Mouse (Mus musculus) MEL (cell line): Measurements from ENCODE around the gene Fhl5.
"Not testable (repeated sequence)": the region's sequence is repeated elsewhere in the genome, so short reads cannot be mapped to it uniquely, and the experiment has no call there.

ENCODE experiments used
- CHD1 ChIP-seq: IDR thresholded peaks from 2 replicates; pipeline ENCODE4 v1.6.1; 2012; ENCODE audit warnings: low read depth, mild to moderate bottlenecking, inconsistent platforms, low read length, improper control_type of control experiment
- CTCF ChIP-seq, 3 experiments: IDR thresholded peaks in 2 of 3; conservative IDR thresholded peaks in 1 of 3; 2 replicates each; pipeline ENCODE4 v1.5.1; 2011 to 2012; ENCODE audit warnings: low read length in 3 of 3, low read depth in 2 of 3, mild to moderate bottlenecking in 2 of 3, improper control_type of control experiment in 1 of 3, inconsistent platforms in 1 of 3, mixed read lengths in 1 of 3, moderate library complexity in 1 of 3; ENCODE audit not compliant: control insufficient read depth in 1 of 3, insufficient read depth in 1 of 3, poor library complexity in 1 of 3, severe bottlenecking in 1 of 3
- ELF1 ChIP-seq: IDR thresholded peaks from 2 replicates; pipeline ENCODE4 v1.6.1; 2014; ENCODE audit warnings: low read depth, mild to moderate bottlenecking, inconsistent platforms, low read length, improper control_type of control experiment, moderate library complexity
- EP300 ChIP-seq, 2 experiments: IDR thresholded peaks; 2 replicates each; pipeline ENCODE4 v1.6.1; 2011; ENCODE audit warnings: improper control_type of control experiment in 2 of 2, low read length in 2 of 2, low read depth in 1 of 2, mild to moderate bottlenecking in 1 of 2
- MYC ChIP-seq: IDR thresholded peaks from 2 replicates; pipeline ENCODE4 v1.6.1; 2011; ENCODE audit warnings: low read depth, mild to moderate bottlenecking, low read length, improper control_type of control experiment, moderate library complexity
- POLR2A ChIP-seq, 2 experiments: IDR thresholded peaks; 2 replicates each; pipeline ENCODE4 v1.6.1; 2011 to 2012; ENCODE audit warnings: low read length in 2 of 2, mild to moderate bottlenecking in 2 of 2, control low read depth in 1 of 2, improper control_type of control experiment in 1 of 2, low read depth in 1 of 2, moderate library complexity in 1 of 2; ENCODE audit not compliant: control insufficient read depth in 1 of 2, insufficient read depth in 1 of 2, poor library complexity in 1 of 2
- POLR2AphosphoS2 ChIP-seq: IDR thresholded peaks from 2 replicates; pipeline ENCODE4 v1.6.1; 2011; ENCODE audit warnings: low read length, improper control_type of control experiment
- TCF12 ChIP-seq: IDR thresholded peaks from 2 replicates; pipeline ENCODE4 v1.6.1; 2014; ENCODE audit warnings: low read depth, mild to moderate bottlenecking, inconsistent platforms, low read length, improper control_type of control experiment, moderate library complexity
- USF1 ChIP-seq: IDR thresholded peaks from 2 replicates; pipeline ENCODE4 v1.6.1; 2014; ENCODE audit warnings: low read depth, mild to moderate bottlenecking, inconsistent platforms, low read length, improper control_type of control experiment, moderate library complexity
- ZC3H11A ChIP-seq: IDR thresholded peaks from 2 replicates; pipeline ENCODE4 v1.6.1; 2012; ENCODE audit warnings: low read depth, mild to moderate bottlenecking, inconsistent platforms, low read length, improper control_type of control experiment

GRCm38 (mm10) chr4:25233767-25234166 lies 8.9 kb downstream of the Fhl5 start:
- not testable (repeated sequence) for TF ChIP-seq POLR2A (IDR thresholded peaks at IDR 0.05; ENCODE audit: control insufficient read depth in 1 of 2, insufficient read depth in 1 of 2, low read depth in 1 of 2, low read length in 2 of 2, poor library complexity in 1 of 2); TCF12; CTCF (IDR thresholded peaks at IDR 0.05 in 2 of 3, conservative IDR thresholded peaks at IDR 0.05 in 1 of 3; ENCODE audit: control insufficient read depth in 1 of 3, insufficient read depth in 1 of 3, low read depth in 2 of 3, low read length in 3 of 3, poor library complexity in 1 of 3, severe bottlenecking in 1 of 3); EP300 (IDR thresholded peaks at IDR 0.05; ENCODE audit: low read depth in 1 of 2, low read length in 2 of 2); POLR2AphosphoS2; ELF1; MYC; ZC3H11A; CHD1; USF1
